Mouse (Mus musculus) urinary bladder, postnatal 36 days (tissue): ENCODE measurements around the gene Gtf2a1l.

Source experiments
- DNase-seq, 2 experiments: peaks; one replicate each; pipeline ENCODE4 v3.0.0; 2022; ENCODE audit warnings: low spot score in 2 of 2, mixed read lengths in 1 of 2

The Gtf2a1l gene

DNA sequence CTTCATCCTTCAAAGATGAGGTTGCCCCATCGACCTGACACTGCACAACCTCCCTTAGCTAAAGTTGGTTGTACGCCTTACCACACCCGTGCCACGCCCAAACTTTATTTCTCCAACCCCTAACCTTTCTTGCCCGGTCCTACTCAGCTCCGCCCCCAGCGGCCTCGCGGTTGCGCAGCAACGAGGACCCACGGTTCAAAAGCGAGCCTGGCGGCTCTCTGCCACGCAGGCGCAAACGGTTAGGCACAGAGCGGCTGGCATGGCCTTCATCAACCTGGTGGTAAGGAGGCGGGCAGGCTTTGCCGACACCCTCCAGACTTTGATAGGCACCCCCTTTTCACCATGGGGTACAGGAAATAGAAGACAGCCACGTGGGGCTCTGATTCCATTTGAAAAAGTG lies at the start of gene Gtf2a1l:
TSS of gene Gtf2a1l (plus strand) at position 209 of the 400 bp plus-strand sequence.
- no peak for DNase-seq

DNA sequence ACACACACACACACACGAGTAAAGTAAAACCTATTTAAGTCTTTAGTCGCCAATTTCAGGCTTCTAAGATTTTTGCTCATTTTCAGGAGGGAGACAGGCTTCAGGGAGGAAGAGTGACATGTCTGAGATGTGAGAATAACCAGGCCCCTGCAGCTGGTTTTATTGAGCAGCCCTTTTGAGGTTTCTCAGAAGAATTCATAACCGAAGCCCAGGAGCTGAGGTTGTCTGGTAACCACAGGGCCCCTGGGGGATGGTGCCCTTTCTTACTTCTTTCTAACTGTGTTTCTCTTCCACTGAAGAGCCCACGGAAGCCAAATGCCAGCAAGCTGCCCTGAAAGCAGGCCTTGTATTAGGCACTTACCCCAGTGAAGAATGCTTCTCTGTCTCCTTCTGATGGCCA lies 47.5 kb upstream of the Gtf2a1l start:
- DNase-seq: no peak

DNA sequence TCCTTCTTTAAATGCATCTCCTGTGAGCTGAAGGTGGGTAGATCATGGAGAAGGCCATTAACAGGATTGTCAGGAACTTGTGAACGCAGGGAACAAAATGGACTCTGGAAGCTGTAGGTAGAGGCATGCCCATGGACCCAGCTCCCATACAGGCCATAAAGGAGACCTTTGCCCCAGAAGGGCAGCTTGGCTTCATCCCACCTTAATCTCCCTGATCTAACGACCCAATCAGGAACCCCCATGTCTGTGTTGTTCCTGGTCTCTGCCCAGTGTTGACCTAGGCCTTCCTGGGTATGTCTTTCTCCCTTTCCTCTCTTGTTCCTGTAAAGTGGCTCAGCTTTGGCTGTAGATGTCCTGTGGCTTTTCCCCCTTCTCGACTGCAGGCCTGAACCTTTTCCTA lies 47.1 kb upstream of the Gtf2a1l start:
- no peak for DNase-seq

DNA sequence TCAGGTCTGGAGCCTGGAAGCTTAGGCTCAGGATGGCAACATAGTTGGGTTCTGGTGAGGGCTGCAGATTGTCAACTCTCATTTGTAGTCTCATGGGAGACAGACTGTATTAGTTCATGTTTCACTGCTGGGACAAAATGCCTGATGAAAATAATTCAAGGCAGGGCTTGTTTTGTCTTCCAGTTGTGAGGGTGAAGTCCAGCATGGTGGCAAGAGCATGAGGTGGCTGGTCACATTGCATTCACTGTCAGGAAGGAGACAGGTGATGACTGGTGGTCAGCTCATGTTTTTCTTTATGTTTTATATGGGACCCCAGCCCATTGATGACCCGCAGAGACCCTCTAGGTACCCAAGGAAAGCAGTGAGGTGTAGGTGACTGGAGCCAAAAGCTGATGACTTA lies 45.7 kb upstream of the Gtf2a1l start:
- DNase-seq: no peak

DNA sequence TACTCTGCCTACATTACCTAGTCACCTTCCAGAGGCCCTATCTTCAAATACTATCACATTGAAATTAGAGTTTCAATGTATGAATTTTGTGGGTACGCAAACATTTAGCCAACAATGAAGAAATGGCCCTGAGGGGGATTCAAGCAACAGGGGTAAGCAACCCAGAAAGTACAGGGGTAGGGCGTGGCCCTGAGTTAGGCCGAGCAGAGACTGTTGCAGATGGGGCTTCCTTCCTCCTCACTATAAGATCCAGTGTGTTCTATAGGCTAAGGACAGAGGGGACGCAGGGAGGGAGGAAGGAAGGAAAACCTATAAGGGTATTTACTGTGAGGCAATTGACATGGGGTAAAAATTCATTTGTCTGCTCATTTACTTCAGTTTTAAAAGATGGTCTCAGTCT lies 44.1 kb upstream of the Gtf2a1l start:
- DNase-seq: no peak

GRCm38 (mm10) chr17:88625350-88625749 lies 43.1 kb upstream of the Gtf2a1l start:
- no peak for DNase-seq

- no peak for DNase-seq
Observed at GRCm38 (mm10) chr17:88625931-88626330, 42.5 kb upstream of the Gtf2a1l start.

- DNase-seq: no peak
Observed at GRCm38 (mm10) chr17:88626347-88626811, 42.1 kb upstream of the Gtf2a1l start.

- DNase-seq: peak in 1 of 2 experiments; percentile 29
Observed at GRCm38 (mm10) chr17:88627150-88627549, 41.3 kb upstream of the Gtf2a1l start.

- peak; percentile 39 to 77 for DNase-seq
Observed at GRCm38 (mm10) chr17:88628676-88629380, 39.6 kb upstream of the Gtf2a1l start.

GRCm38 (mm10) chr17:88629381-88629759 lies 39.1 kb upstream of the Gtf2a1l start:
- DNase-seq: peak in 1 of 2 experiments; percentile 57

DNA sequence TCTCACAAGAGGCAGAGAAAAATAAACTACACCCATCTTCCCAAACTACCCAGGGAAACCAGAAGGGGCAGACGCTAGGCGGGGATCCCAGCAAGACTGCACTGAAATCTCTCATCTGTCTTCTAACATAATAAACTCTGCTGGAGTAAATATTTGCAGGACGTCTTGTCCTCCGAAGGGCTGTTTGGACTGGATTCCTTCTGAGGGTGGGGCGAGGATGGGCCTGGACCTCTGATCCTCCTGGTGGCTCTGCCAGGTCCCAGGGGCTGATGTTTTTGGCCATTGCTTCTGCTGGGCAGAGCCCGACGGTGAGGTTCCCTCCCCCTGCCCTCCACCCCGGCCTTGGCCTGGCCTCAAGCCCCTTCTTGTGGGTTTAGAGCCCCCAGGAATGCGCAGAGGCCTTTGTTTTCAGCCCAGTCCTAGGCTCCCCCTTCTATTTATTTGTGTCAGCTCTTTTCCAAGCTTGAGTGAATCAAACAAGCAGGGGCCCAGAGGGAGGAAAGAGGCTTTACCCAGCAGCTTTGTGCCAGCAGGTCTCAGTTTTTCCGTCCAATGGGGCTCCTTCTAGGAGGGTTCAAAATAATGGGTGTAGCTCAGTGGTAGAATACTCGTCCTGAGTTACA lies 38.4 kb upstream of the Gtf2a1l start:
- DNase-seq: peak; percentile 50 to 77

DNA sequence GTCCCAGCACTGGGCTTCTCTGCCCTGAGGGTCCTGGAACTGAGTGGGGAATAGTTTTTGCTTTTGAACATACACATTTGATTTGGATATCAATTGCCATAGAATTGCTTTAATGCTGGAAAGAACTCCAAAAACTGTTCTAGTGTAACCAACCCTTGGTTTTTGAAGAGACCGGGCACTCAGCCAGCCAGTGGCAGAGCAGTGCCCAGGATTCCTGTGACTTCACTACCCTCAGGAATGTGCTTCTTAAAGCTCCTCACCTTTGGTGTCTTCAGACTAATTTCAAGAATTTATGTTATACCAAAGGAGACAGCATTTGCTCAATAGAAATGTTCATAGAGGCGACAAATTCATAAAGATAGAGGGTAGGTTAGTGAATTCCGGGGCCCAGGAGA lies 37.9 kb upstream of the Gtf2a1l start:
- peak in 1 of 2 experiments; percentile 43 for DNase-seq

DNA sequence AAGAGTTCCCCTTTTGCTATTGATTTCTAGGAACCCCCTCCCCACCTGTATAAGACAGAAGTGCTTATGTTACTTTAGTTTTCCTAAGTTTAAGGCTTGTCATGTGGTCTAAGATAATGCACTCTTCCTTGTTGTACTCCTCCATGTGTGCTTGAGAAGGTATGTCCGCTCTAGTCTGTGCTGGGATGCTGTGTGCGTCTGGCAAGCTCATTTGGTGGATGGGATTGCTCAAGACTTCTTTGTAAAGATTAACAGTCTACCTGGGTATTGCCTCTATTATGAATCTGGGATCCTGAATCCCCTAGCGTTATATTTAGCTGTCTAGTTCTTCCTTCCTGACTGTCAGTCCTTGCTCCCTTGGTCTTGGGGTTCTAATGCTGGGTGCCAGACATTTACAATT lies 35.8 kb upstream of the Gtf2a1l start:
- DNase-seq: no peak

DNA sequence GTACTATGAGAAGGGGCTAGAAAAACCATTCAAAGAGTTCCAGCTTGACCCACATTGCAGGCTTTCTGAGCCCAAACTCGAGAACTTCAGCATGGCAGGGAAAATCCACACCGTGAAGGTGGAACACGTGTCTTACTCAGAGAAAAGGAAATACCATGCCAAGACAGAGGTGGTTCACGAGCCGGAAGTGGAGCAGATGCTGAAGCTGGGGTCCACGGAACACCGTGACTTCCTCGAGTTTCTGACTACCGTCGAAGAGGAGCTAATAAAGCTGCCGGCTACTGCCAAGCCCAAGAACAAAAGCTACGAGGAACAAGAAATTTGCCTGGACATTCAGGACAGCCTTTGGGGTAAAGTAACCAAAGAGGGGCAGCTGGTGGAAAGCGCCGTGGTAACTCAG lies 32.4 kb upstream of the Gtf2a1l start:
- no peak for DNase-seq

GRCm38 (mm10) chr17:88636587-88636986 lies 31.9 kb upstream of the Gtf2a1l start:
- DNase-seq: no peak

DNA sequence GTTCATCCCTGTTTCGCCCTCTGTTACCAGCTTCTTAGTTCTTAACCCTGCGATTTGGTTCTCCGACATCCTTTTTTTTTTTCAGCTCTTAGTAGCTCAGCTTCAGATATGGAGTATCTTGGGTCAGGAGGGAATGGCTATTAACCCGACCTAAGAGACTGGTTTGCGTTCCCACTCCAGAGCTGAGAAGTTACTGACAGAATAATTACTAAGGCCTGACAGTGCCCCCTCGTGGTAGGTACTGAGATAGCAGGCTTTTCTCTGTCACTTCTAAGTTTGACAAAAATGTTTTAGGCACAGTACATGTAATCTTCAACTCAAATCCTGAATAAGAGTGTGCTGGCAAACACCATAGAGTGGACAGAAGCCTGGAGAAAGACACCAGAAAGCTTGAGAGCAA lies 27.4 kb upstream of the Gtf2a1l start:
- peak; percentile 53 to 70 for DNase-seq

- no peak for DNase-seq
Observed at GRCm38 (mm10) chr17:88641836-88642235, 26.6 kb upstream of the Gtf2a1l start.

DNA sequence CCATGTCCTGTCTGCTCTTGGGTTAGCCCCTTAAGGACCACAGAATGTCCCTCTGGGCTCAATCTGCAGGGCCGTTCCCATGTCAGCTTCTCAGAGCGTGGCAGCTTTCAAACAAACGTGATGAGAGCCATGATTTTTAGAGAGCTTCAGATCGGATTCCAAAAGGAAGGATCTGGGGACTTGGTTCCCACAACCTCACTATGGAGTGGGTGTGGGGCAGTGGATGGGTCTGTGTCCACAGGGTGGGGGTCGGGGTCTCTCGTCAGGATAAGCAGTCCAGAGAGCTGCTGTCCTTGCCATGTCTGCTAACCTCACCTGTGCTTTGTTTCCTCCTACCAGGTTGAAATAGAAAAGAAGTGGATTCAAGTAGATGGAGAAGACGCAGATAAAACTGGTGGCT lies 23.6 kb upstream of the Gtf2a1l start:
- no peak for DNase-seq

GRCm38 (mm10) chr17:88645299-88645698 lies 23.2 kb upstream of the Gtf2a1l start:
- no peak for DNase-seq

DNA sequence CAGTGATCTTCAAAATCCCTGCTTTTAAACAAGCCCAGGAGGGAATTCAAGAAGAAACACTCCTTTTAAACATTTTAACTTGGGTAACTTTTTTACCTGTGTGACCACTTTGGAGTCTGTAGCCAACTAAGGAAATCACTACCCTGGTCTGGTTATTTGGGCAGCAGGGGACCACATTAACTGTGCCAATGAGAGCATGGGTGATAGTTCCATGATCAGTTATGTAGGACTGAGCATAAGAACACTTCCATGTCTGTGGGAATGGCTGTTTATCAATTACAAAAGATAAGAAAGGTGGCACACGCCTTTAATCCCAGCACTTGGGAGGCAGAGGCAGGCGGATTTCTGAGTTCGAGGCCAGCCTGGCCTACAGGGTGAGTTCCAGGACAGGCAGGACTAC lies 21.3 kb upstream of the Gtf2a1l start:
- no peak for DNase-seq

- DNase-seq: peak; percentile 50 to 52
Observed at GRCm38 (mm10) chr17:88652010-88652409, 16.4 kb upstream of the Gtf2a1l start.

- DNase-seq: peak; percentile 55 to 69
Observed at GRCm38 (mm10) chr17:88652702-88653374, 15.6 kb upstream of the Gtf2a1l start.
